Mouse (Mus musculus): ENCODE measurements at regions not wholly inside any gene's neighbourhood (a gene's known extent, or its start where the extent isn't known, plus 50 kb on each side); places are given as distances from the start of the nearest gene placed in this dataset.

GRCm38 (mm10) chr2:103905681-103906080 lies 52.1 kb upstream of the Lmo2 start:
- TF ChIP-seq POLR2A (IDR thresholded peaks at IDR 0.05; ENCODE audit: low read depth, low read length): no peak
- no peak for TF ChIP-seq CTCF (IDR thresholded peaks at IDR 0.05; ENCODE audit: borderline replicate concordance, insufficient read depth, low read length)
- H3K27ac ChIP-seq (ENCODE audit: insufficient read depth, low read length): no peak overlapping the region
- H3K4me1 ChIP-seq (ENCODE audit: control insufficient read depth, insufficient read depth, low read length): no peaks in the 10 kb centered on the region
- H3K4me3 ChIP-seq (ENCODE audit: insufficient read depth, low read length): no peak overlapping the region

- H3K4me3 ChIP-seq (ENCODE audit: insufficient read depth, low read length): no peak overlapping the region
- no peaks in the 10 kb centered on the region for H3K4me1 ChIP-seq (ENCODE audit: control insufficient read depth, insufficient read depth, low read length)
- TF ChIP-seq POLR2A (IDR thresholded peaks at IDR 0.05; ENCODE audit: low read depth, low read length) (no peak), CTCF (IDR thresholded peaks at IDR 0.05; ENCODE audit: borderline replicate concordance, insufficient read depth, low read length) (no peak)
- H3K27ac ChIP-seq (ENCODE audit: insufficient read depth, low read length): no peak overlapping the region
Measured at GRCm38 (mm10) chr2:103906581-103907184, 51.1 kb upstream of the Lmo2 start.
